Mouse (Mus musculus): ENCODE measurements around the gene Fiz1. TPM values are rescaled to one million over a fixed set of nuclear protein-coding genes. Genes with fewer than 3 reads are reported as not detected.
A peak's percentile ranks its signal among the peaks of the same experiment; 100 is the strongest.

The Fiz1 gene
- polyA plus RNA-seq (2015; fragmentation: Nextera tagmentation; extraction: Ambion mirVana) = 15.6 and 17.9 TPM in 2 replicates

- no peaks in the 10 kb centered on the region for H3K9me3 ChIP-seq (replicated peaks)
- ATAC-seq (ENCODE audit: insufficient read depth) = peak; percentile 81
- H3K4me1 ChIP-seq (replicated peaks) = peaks cover 34% of the 10 kb centered on the region
- peaks cover 55% of the 10 kb centered on the region for H3K36me3 ChIP-seq (replicated peaks)
- peak within 1 kb of the TSS; percentile 81 for H3K9ac ChIP-seq
- WGBS (ENCODE audit: insufficient replicate concordance) = under 1% methylated on average over 42 of the region's 42 CpGs
- H3K4me2 ChIP-seq = peak within 1 kb of the TSS; percentile 93
- peak within 1 kb of the TSS; percentile 98 for H3K27ac ChIP-seq (replicated peaks)
- H3K27me3 ChIP-seq = no peaks in the 10 kb centered on the region
- H3K4me3 ChIP-seq (replicated peaks) = peak within 1 kb of the TSS; percentile 77
Observed at GRCm38 (mm10) chr7:5014251-5015117, at the start of gene Fiz1, which contains the start of gene Zfp524. Gene Fiz1 (minus strand): TSS chr7:5014697. Gene Zfp524 (plus strand): TSS chr7:5014415.

GRCm38 (mm10) chr7:5062360-5063001, 48.0 kb upstream of the Fiz1 start:
- Histone ChIP-seq H3K9ac (peak overlapping the region; percentile 74), H3K9me3 (replicated peaks) (no peaks in the 10 kb centered on the region), H3K4me1 (replicated peaks) (peaks cover 60% of the 10 kb centered on the region), H3K4me2 (peak overlapping the region; percentile 98), H3K27ac (replicated peaks) (peak overlapping the region; percentile 99), H3K36me3 (replicated peaks) (peaks cover 24% of the 10 kb centered on the region), H3K27me3 (peaks cover 22% of the 10 kb centered on the region), H3K4me3 (replicated peaks) (peak overlapping the region; percentile 83)
- peak; percentile 54 for ATAC-seq (ENCODE audit: insufficient read depth)
- WGBS (ENCODE audit: insufficient replicate concordance) = 0% methylated on average over 51 of the region's 51 CpGs

DNA sequence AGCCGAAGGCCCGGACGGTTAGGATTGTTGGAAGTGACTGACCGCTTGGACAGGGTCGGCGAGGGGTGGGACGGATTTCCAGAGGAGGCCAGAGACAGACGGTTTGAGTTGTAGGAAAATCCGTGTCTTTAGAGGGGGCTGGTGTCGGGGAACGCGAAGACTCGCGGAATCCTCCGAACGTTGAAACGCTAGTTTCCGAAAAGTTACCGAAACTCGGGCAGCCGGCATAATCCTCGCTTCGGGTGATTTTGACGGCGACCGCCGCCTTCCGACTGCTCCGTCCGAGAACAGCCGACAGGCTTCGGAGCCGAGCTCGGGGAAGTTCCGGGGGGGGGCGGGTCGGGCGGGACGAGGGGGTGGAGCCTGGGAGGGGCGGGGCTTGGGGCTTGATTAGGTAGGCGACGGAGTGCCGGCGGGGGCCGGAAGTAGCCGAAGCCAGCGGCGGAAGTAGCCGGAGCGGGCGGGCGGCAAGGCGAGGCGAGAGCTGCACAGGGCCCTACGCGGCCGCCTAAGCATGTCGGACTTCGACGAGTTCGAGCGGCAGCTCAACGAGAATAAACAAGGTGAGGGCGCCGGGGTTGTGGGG, 47.4 kb upstream of the Fiz1 start, which contains the start of gene U2af2:
U2af2 (plus strand) TSS at position 370 of the 586 bp plus-strand sequence.
- peak; percentile 75 for ATAC-seq (ENCODE audit: insufficient read depth)
- Histone ChIP-seq H3K9ac (peak within 1 kb of the TSS; percentile 93), H3K4me2 (peak within 1 kb of the TSS; percentile 98), H3K27ac (replicated peaks) (peak within 1 kb of the TSS; percentile 99), H3K27me3 (peaks cover 29% of the 10 kb centered on the region), H3K36me3 (replicated peaks) (peaks cover 18% of the 10 kb centered on the region), H3K4me1 (replicated peaks) (peaks cover 56% of the 10 kb centered on the region), H3K9me3 (replicated peaks) (no peaks in the 10 kb centered on the region), H3K4me3 (replicated peaks) (peak within 1 kb of the TSS; percentile 83)
- under 1% methylated on average over 65 of the region's 65 CpGs for WGBS (ENCODE audit: insufficient replicate concordance)

DNA sequence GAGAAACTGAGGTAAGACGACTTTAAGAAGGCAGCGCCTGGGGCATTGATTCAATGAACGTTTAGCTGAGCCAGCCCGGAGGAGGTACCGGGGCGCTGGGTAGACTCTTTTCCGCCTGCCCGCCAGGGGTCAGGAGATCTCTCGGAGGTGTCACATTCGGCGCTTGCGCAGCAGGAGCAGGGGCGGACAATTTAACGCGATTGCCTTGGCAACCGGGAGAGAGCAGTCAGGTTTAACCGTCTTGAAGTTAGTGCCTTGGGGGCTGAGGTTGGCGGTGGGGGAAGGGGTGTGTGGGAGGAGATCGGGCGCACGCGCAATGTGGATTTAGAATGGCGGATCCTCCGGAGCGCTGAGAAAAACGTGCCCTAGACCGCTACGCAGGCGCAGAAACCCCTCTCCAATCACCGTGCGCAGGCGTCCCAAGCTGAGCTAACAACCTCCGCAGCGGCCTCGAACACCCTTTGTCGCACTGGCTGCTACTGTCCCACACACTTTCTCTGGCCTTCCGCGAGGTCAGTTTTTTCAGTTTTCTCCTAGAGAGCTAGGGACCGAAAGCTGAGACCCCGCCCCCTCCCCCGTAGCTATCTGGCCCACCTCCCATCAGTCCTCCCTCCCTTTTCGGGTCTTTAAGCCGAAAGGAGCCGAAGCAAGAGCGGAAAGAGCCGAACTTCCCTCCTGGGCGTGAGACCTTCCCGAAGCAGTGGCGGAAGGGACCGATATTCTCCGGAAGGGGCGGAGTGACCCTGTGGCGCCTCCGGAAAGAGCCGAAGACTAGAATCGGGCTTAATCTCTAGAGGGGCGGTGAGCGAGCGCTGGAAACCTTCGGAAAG, 46.7 kb upstream of the Fiz1 start:
- Histone ChIP-seq H3K9me3 (replicated peaks) (no peaks in the 10 kb centered on the region), H3K27me3 (peaks cover 36% of the 10 kb centered on the region), H3K27ac (replicated peaks) (peak overlapping the region; percentile 99), H3K4me2 (peak overlapping the region; percentile 98), H3K36me3 (replicated peaks) (peaks cover 11% of the 10 kb centered on the region), H3K4me3 (replicated peaks) (peak overlapping the region; percentile 83), H3K9ac (peak overlapping the region; percentile 93), H3K4me1 (replicated peaks) (peaks cover 53% of the 10 kb centered on the region)
- peak; percentile 87 for ATAC-seq (ENCODE audit: insufficient read depth)
- under 1% methylated on average over 60 of the region's 60 CpGs for WGBS (ENCODE audit: insufficient replicate concordance)

GRCm38 (mm10) chr7:5060239-5060731, 45.8 kb upstream of the Fiz1 start:
- H3K9me3 ChIP-seq (replicated peaks) = no peaks in the 10 kb centered on the region
- peak overlapping the region; percentile 99 for H3K27ac ChIP-seq (replicated peaks)
- peak overlapping the region; percentile 93 for H3K9ac ChIP-seq
- H3K4me3 ChIP-seq (replicated peaks) = peak overlapping the region; percentile 83
- H3K27me3 ChIP-seq = peaks cover 44% of the 10 kb centered on the region
- WGBS (ENCODE audit: insufficient replicate concordance) = 2% methylated on average over 27 of the region's 27 CpGs
- no peak for ATAC-seq (ENCODE audit: insufficient read depth)
- H3K4me2 ChIP-seq = peak overlapping the region; percentile 98
- peaks cover 2% of the 10 kb centered on the region; the same call in 1 of the 2 replicates for H3K36me3 ChIP-seq (replicated peaks)
- peaks cover 44% of the 10 kb centered on the region for H3K4me1 ChIP-seq (replicated peaks)

- Histone ChIP-seq H3K27ac (replicated peaks) (no peak overlapping the region), H3K27me3 (peaks cover 53% of the 10 kb centered on the region), H3K4me2 (no peak overlapping the region), H3K9me3 (replicated peaks) (no peaks in the 10 kb centered on the region), H3K4me1 (replicated peaks) (peaks cover 38% of the 10 kb centered on the region), H3K36me3 (replicated peaks) (no peaks in the 10 kb centered on the region), H3K4me3 (replicated peaks) (no peak overlapping the region), H3K9ac (no peak overlapping the region)
- 83% methylated on average over 12 of the region's 12 CpGs for WGBS (ENCODE audit: insufficient replicate concordance)
- no peak for ATAC-seq (ENCODE audit: insufficient read depth)
Observed at GRCm38 (mm10) chr7:5059421-5059820, 44.9 kb upstream of the Fiz1 start.

DNA sequence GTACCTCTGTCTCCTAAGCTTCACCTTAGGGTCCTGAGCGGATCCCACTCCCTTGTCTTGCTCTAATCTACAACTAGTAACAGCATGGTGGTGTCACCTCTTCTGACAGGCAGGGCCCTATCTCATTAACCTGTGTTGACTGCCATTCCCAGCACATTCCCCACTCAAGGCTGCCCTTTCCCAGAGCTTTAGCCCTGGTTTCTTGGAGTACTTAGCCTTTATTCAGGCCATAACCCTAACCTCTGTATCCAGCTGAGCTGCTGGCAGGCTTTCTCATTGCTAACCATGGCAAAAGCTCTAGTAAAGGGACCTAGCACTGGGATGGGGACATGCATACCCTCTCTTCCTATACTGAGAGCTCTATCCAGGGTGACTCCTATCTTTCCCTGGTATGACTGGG, 44.1 kb upstream of the Fiz1 start:
- H3K36me3 ChIP-seq (replicated peaks) = no peaks in the 10 kb centered on the region
- no peak overlapping the region for H3K27ac ChIP-seq (replicated peaks)
- 67% methylated on average over 1 of the region's 1 CpGs for WGBS (ENCODE audit: insufficient replicate concordance)
- peaks cover 30% of the 10 kb centered on the region for H3K4me1 ChIP-seq (replicated peaks)
- H3K9ac ChIP-seq = no peak overlapping the region
- H3K4me2 ChIP-seq = no peak overlapping the region
- no peak overlapping the region for H3K4me3 ChIP-seq (replicated peaks)
- no peak for ATAC-seq (ENCODE audit: insufficient read depth)
- no peaks in the 10 kb centered on the region for H3K9me3 ChIP-seq (replicated peaks)
- H3K27me3 ChIP-seq = peaks cover 61% of the 10 kb centered on the region

DNA sequence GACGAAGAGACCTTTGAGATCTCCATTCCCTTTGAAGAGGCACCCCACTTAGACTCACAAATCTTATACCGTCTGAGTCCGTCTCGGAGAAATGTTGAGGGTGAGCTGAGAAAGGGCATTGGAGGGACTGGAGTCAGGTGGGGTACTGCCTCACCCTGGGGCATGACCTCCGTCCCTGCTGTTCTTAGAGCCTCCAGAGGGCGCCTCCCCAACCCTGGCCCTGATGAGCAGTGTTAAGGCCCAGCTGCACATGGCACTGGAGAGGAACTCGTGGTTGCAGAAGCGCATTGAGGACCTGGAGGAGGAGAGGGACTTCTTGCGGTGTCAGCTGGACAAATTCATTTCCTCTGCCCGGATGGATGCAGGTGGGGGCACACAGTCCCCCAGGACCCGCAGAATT, 43.3 kb upstream of the Fiz1 start:
- Histone ChIP-seq H3K9ac (no peak overlapping the region), H3K4me1 (replicated peaks) (peaks cover 27% of the 10 kb centered on the region), H3K4me3 (replicated peaks) (no peak overlapping the region), H3K36me3 (replicated peaks) (no peaks in the 10 kb centered on the region), H3K9me3 (replicated peaks) (no peaks in the 10 kb centered on the region), H3K27me3 (peaks cover 69% of the 10 kb centered on the region), H3K4me2 (no peak overlapping the region), H3K27ac (replicated peaks) (no peak overlapping the region)
- WGBS (ENCODE audit: insufficient replicate concordance) = 27% methylated on average over 11 of the region's 11 CpGs
- ATAC-seq (ENCODE audit: insufficient read depth) = no peak

- H3K27ac ChIP-seq (replicated peaks) = no peak overlapping the region
- no peak overlapping the region for H3K9ac ChIP-seq
- H3K4me1 ChIP-seq (replicated peaks) = peaks cover 31% of the 10 kb centered on the region
- H3K27me3 ChIP-seq = peaks cover 73% of the 10 kb centered on the region
- no peak overlapping the region for H3K4me3 ChIP-seq (replicated peaks)
- no peak for ATAC-seq (ENCODE audit: insufficient read depth)
- H3K9me3 ChIP-seq (replicated peaks) = no peaks in the 10 kb centered on the region
- no peak overlapping the region for H3K4me2 ChIP-seq
- no peaks in the 10 kb centered on the region for H3K36me3 ChIP-seq (replicated peaks)
- WGBS (ENCODE audit: insufficient replicate concordance) = 32% methylated on average over 8 of the region's 8 CpGs
Observed at GRCm38 (mm10) chr7:5057381-5057780, 42.9 kb upstream of the Fiz1 start.

DNA sequence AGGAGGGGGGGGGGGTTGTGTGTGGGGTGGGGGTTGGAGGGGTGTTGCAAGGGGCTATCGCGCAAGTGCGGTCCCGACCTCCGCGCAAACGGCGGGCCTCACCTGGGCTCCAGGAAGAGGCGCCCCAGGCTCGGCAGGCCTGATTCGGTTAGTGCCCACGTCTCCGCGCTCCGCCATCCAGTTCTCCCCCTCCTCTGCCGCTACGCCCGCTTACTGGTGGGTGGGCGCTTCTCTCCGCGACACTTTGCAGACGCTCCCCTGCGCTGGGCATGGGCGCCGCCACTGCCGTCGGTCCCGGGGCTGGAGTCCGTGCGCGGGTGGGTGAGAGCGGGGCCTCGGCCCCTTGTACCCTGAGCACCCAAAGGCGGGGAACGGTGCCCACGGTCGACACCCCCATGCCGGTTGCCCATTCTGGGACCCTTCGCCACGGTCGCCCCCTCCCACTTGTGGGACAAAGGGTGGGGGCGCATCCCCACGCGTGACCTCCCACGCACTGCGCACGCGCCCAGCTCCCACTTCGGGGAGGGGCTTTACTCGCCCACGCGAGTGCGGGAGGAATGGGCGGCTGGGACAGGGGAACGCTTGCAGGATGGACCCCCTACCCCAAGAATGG, 42.3 kb upstream of the Fiz1 start:
- no peak for ATAC-seq (ENCODE audit: insufficient read depth)
- H3K4me3 ChIP-seq (replicated peaks) = peak overlapping the region; percentile 16; the same call in 1 of the 2 replicates
- H3K4me1 ChIP-seq (replicated peaks) = peaks cover 33% of the 10 kb centered on the region
- peaks cover 80% of the 10 kb centered on the region for H3K27me3 ChIP-seq
- H3K27ac ChIP-seq (replicated peaks) = no peak overlapping the region
- H3K36me3 ChIP-seq (replicated peaks) = no peaks in the 10 kb centered on the region
- no peaks in the 10 kb centered on the region for H3K9me3 ChIP-seq (replicated peaks)
- no peak overlapping the region for H3K9ac ChIP-seq
- H3K4me2 ChIP-seq = peak overlapping the region; percentile 52
- WGBS (ENCODE audit: insufficient replicate concordance) = 4% methylated on average over 55 of the region's 55 CpGs

Data from liver, embryonic 15.5 days (tissue).